Mouse (Mus musculus) brain, embryonic 14.5 days (tissue): Measurements from ENCODE around the gene Slc2a4.

Source experiments
- CTCF ChIP-seq: fragments of 200-500 bp; IDR thresholded peaks from 2 replicates; pipeline ENCODE4 v1.5.1; 2012; ENCODE audit warnings: inconsistent platforms, mild to moderate bottlenecking, moderate library complexity, borderline replicate concordance; ENCODE audit not compliant: insufficient read depth, insufficient read length; ENCODE audit errors: extremely low read depth
- POLR2A ChIP-seq: fragments of 200-500 bp; IDR thresholded peaks from 2 replicates; pipeline ENCODE4 v1.6.1; 2012; ENCODE audit warnings: mild to moderate bottlenecking, inconsistent platforms, borderline replicate concordance; ENCODE audit not compliant: poor library complexity, insufficient read depth, insufficient read length, severe bottlenecking; ENCODE audit errors: extremely low read depth

GRCm38 (mm10) chr11:69934169-69934568 is 13.8 kb downstream of the Slc2a4 start:
- TF ChIP-seq CTCF (peak; percentile 93), POLR2A (no peak)
